Mouse (Mus musculus): Measurements from ENCODE around the gene Timm22. TPM values are rescaled to one million over a fixed set of nuclear protein-coding genes. Genes with fewer than 3 reads are reported as not detected.

Timm22 gene
- polyA plus RNA-seq, 1 experiment, result 10.3 TPM

DNA sequence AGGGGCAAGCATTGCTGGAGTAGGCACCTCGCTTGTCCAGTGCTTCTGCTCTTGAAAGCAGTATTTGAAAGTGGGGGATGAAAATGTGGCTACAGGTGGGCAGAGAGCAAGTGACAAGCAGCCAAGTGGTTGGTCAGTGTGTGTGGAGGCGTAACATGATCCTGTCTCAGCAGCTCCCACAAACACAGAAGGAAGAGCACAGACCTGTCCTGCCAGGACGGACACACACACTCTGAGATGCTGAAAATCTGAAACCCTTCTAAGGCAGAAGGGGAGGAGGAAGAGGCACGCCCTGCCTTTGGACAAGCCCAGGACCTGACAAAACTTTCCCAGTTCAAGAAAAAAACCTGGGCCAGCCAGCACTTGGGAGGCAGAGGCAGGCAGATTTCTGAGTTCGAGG is 42.7 kb upstream of the Timm22 start:
- Histone ChIP-seq H3K4me1 (ENCODE audit: control insufficient read depth, insufficient read depth, insufficient read length, low read length) (no peaks in the 10 kb centered on the region), H3K27me3 (ENCODE audit: control insufficient read depth, insufficient read depth, low read length) (no peaks in the 10 kb centered on the region), H3K27ac (ENCODE audit: insufficient read depth, low read depth, low read length) (no peak overlapping the region), H3K36me3 (ENCODE audit: control insufficient read depth, insufficient read depth, low read length) (no peaks in the 10 kb centered on the region), H3K4me3 (ENCODE audit: low read depth, low read length) (no peak overlapping the region)
- no peak for TF ChIP-seq CTCF (IDR thresholded peaks at IDR 0.05; ENCODE audit: extremely low read depth, insufficient read length, insufficient replicate concordance, low read depth, low read length)
- no peak for TF ChIP-seq POLR2A (IDR thresholded peaks at IDR 0.05; ENCODE audit: low read depth, low read length)
- WGBS, result 83% methylated on average over 5 of the region's 5 CpGs

DNA sequence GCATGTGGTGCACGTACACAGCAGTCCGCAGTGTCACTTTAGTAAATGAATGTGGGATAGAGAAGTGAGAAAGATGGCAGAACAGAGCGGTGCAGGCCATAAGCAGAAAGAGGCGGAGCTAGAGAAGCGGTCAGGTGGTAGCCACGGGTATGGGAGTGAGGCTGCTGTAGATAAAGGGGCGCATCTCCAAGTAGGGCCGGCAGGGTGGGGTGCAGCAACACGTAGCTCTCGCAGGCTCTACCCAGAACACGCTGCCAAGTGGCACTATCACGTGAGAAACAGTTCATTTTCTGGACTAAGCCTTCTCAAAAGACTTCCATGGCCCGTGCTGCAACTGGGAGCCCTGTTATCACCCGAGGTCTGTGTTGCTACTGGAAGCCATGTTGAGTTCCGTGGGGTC is 40.0 kb upstream of the Timm22 start:
- H3K4me3 ChIP-seq (ENCODE audit: low read depth, low read length), result no peak overlapping the region
- TF ChIP-seq CTCF (IDR thresholded peaks at IDR 0.05; ENCODE audit: extremely low read depth, insufficient read length, insufficient replicate concordance, low read depth, low read length) (no peak), POLR2A (IDR thresholded peaks at IDR 0.05; ENCODE audit: low read depth, low read length) (no peak)
- H3K27me3 ChIP-seq (ENCODE audit: control insufficient read depth, insufficient read depth, low read length), result no peaks in the 10 kb centered on the region
- no peak overlapping the region for H3K27ac ChIP-seq (ENCODE audit: insufficient read depth, low read depth, low read length)
- H3K36me3 ChIP-seq (ENCODE audit: control insufficient read depth, insufficient read depth, low read length), result no peaks in the 10 kb centered on the region
- whole genome bisulfite sequencing, result 81% methylated on average over 15 of the region's 15 CpGs
- no peaks in the 10 kb centered on the region for H3K4me1 ChIP-seq (ENCODE audit: control insufficient read depth, insufficient read depth, insufficient read length, low read length)

DNA sequence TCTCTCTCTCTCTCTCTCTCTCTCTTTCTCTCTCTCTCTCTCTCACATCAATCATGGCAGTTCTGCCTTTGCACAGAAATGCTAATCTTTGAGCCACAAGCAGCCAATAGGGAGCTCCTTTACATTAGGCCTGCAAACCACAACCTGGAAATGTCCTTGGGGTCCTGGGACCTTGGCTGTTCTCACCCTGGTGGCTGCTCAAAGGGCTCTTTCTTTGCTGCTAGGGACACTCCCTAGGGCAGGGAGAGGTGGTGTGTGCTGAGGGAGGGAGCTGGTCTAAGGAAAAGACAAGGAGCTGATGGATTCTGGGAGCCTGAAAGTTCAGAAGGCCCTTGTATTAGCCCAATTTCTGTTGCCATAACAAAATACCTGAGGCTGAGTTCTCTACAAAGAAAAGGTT is 36.3 kb upstream of the Timm22 start:
- H3K27ac ChIP-seq (ENCODE audit: insufficient read depth, low read depth, low read length), result no peak overlapping the region
- H3K4me1 ChIP-seq (ENCODE audit: control insufficient read depth, insufficient read depth, insufficient read length, low read length), result no peaks in the 10 kb centered on the region; the same call in 1 of the 2 replicates
- no peak for TF ChIP-seq CTCF (IDR thresholded peaks at IDR 0.05; ENCODE audit: extremely low read depth, insufficient read length, insufficient replicate concordance, low read depth, low read length)
- TF ChIP-seq POLR2A (IDR thresholded peaks at IDR 0.05; ENCODE audit: low read depth, low read length), result no peak

DNA sequence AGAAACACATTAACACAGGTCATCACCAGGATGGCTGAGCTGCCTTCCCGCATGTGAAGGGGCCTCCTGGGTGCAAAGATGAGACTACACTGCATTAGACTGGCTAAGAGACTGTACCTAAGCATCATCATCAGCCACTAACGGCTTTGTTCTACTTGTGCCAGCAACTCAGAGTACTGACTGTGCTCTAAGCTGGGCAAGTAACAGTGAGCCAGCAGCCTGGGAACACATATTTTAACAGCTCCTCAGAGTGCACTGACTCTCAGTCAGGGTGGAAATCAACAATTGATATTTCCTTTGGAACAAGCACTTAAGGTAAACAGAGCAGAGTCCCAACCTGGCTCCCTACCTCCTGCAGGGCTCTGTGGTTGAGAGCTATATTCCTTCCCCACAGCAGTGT is 34.6 kb upstream of the Timm22 start:
- Histone ChIP-seq H3K4me1 (ENCODE audit: control insufficient read depth, insufficient read depth, insufficient read length, low read length) (no peaks in the 10 kb centered on the region; the same call in 1 of the 2 replicates), H3K27me3 (ENCODE audit: control insufficient read depth, insufficient read depth, low read length) (no peaks in the 10 kb centered on the region), H3K4me3 (ENCODE audit: low read depth, low read length) (no peak overlapping the region), H3K36me3 (ENCODE audit: control insufficient read depth, insufficient read depth, low read length) (no peaks in the 10 kb centered on the region), H3K27ac (ENCODE audit: insufficient read depth, low read depth, low read length) (peak overlapping the region; percentile 53)
- WGBS, result 53% methylated on average over 2 of the region's 2 CpGs
- TF ChIP-seq CTCF (IDR thresholded peaks at IDR 0.05; ENCODE audit: extremely low read depth, insufficient read length, insufficient replicate concordance, low read depth, low read length) (no peak), POLR2A (IDR thresholded peaks at IDR 0.05; ENCODE audit: low read depth, low read length) (no peak)

More for the DNA sequence above, 36.3 kb upstream of the Timm22 start:
- H3K36me3 ChIP-seq (ENCODE audit: control insufficient read depth, insufficient read depth, low read length), result no peaks in the 10 kb centered on the region
- no peaks in the 10 kb centered on the region for H3K27me3 ChIP-seq (ENCODE audit: control insufficient read depth, insufficient read depth, low read length)
- H3K4me3 ChIP-seq (ENCODE audit: low read depth, low read length), result no peak overlapping the region

DNA sequence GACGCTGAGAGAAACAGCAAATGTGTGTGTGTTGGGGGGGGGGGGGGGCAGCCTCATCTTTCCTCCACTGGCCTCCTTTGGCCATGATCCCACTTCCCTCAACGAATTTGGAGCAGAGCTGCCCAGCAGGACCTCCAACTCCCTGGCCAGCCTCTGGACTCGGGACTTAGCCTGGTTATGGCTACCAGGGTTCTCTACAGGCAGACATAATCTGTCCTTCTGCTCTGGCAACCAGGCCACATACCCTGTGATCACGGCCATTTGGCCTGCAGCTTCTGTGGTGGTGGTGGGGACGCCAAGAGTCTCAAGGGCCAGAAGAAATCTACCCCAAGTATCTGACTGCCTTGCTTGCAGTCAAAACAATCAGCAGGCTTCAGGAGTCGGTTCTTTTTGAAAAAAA is 34.2 kb upstream of the Timm22 start:
- H3K36me3 ChIP-seq (ENCODE audit: control insufficient read depth, insufficient read depth, low read length), result no peaks in the 10 kb centered on the region
- no peaks in the 10 kb centered on the region; the same call in 1 of the 2 replicates for H3K4me1 ChIP-seq (ENCODE audit: control insufficient read depth, insufficient read depth, insufficient read length, low read length)
- TF ChIP-seq POLR2A (IDR thresholded peaks at IDR 0.05; ENCODE audit: low read depth, low read length), result no peak
- no peak for TF ChIP-seq CTCF (IDR thresholded peaks at IDR 0.05; ENCODE audit: extremely low read depth, insufficient read length, insufficient replicate concordance, low read depth, low read length)
- no peaks in the 10 kb centered on the region for H3K27me3 ChIP-seq (ENCODE audit: control insufficient read depth, insufficient read depth, low read length)
- WGBS, result 52% methylated on average over 6 of the region's 6 CpGs
- no peak overlapping the region for H3K4me3 ChIP-seq (ENCODE audit: low read depth, low read length)
- H3K27ac ChIP-seq (ENCODE audit: insufficient read depth, low read depth, low read length), result peak overlapping the region; percentile 32; the same call in 1 of the 2 replicates

DNA sequence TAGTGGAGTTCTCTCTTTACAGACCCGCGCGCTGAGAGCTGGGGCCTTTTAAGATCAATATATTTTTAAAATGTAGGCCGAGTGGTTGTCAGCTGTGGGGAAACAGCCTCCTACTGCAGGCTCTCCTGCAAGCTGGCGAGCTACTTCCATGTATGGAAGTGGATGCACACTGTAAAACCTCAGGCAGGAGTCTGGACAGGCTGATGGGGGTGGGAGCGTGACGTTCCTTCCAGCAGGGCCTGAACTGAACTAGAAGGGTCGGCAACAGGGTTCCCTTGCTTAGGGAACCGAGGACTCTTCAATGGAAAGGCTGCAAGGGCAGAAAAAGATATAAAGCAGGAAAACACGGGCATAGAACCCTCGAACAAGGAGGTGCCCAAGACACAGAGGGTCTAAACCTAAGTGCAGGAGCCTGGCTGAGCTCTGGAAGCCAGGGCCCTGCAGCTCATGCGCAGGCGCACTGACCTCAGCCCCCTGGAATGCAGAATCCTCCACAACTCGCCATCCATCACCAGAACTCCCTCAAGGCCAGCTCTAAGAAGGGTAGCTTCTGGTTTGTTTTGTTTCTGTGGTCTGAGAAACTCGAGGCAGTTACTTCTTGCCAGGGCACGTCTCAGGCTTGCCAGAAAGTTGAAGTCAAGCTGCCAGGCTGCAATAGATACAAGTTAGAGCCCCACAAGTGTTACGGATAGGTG is 32.1 kb upstream of the Timm22 start:
- no peaks in the 10 kb centered on the region; the same call in 1 of the 2 replicates for H3K4me1 ChIP-seq (ENCODE audit: control insufficient read depth, insufficient read depth, insufficient read length, low read length)

DNA sequence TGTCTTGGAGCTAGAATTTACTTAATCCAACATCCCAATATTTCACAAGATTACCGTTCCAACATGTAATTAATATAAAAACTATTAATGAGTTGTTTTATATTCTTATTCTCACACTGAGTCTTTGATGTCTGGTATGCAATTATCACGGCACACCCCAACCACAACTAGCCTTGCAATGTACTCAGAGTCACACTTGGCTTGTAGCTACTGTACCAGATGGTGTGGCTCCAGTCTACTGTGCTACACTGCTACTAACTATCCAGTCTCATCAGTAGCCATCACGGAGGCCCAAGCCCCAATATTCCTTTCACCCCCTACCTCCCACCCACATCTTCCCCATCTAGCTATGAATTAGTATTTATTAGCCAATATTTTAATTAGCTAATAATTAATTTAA is 30.3 kb upstream of the Timm22 start:
- no peaks in the 10 kb centered on the region for H3K27me3 ChIP-seq (ENCODE audit: control insufficient read depth, insufficient read depth, low read length)
- no peak overlapping the region for H3K27ac ChIP-seq (ENCODE audit: insufficient read depth, low read depth, low read length)
- no peaks in the 10 kb centered on the region for H3K36me3 ChIP-seq (ENCODE audit: control insufficient read depth, insufficient read depth, low read length)
- peaks cover 2% of the 10 kb centered on the region; the same call in 1 of the 2 replicates for H3K4me1 ChIP-seq (ENCODE audit: control insufficient read depth, insufficient read depth, insufficient read length, low read length)
- no peak for TF ChIP-seq POLR2A (IDR thresholded peaks at IDR 0.05; ENCODE audit: low read depth, low read length)
- TF ChIP-seq CTCF (IDR thresholded peaks at IDR 0.05; ENCODE audit: extremely low read depth, insufficient read length, insufficient replicate concordance, low read depth, low read length), result no peak
- H3K4me3 ChIP-seq (ENCODE audit: low read depth, low read length), result no peak overlapping the region
- WGBS, result 79% methylated on average over 3 of the region's 3 CpGs

More for the DNA sequence above, 32.1 kb upstream of the Timm22 start:
- TF ChIP-seq CTCF (IDR thresholded peaks at IDR 0.05; ENCODE audit: extremely low read depth, insufficient read length, insufficient replicate concordance, low read depth, low read length) (no peak), POLR2A (IDR thresholded peaks at IDR 0.05; ENCODE audit: low read depth, low read length) (no peak)
- Histone ChIP-seq H3K27me3 (ENCODE audit: control insufficient read depth, insufficient read depth, low read length) (no peaks in the 10 kb centered on the region), H3K27ac (ENCODE audit: insufficient read depth, low read depth, low read length) (peak overlapping the region; percentile 72), H3K36me3 (ENCODE audit: control insufficient read depth, insufficient read depth, low read length) (no peaks in the 10 kb centered on the region), H3K4me3 (ENCODE audit: low read depth, low read length) (no peak overlapping the region)
- WGBS, result 67% methylated on average over 17 of the region's 17 CpGs
